Mouse (Mus musculus) embryonic facial prominence, embryonic 15.5 days (tissue): ENCODE measurements around the gene Coq6. TPM values are rescaled to one million over a fixed set of nuclear protein-coding genes. Genes with fewer than 3 reads are reported as not detected.

Experiments
- ATAC-seq: fragments of 200-750 bp; cut with Nextera tagmentation; 2 replicates; pipeline ENCODE4 v1.8.0; 2017; ENCODE audit warnings: low read depth, moderate TSS enrichment; ENCODE audit not compliant: insufficient number of reproducible peaks, low FRiP score, low TSS enrichment
- H3K27ac ChIP-seq: fragments of 300-500 bp; sonication (generic); replicated peaks from 2 replicates; pipeline ENCODE4 v1.5.1; 2015; ENCODE audit warnings: mild to moderate bottlenecking, inconsistent platforms
- H3K27me3 ChIP-seq: fragments of 300-500 bp; sonication (generic); 2 replicates; pipeline ENCODE4 v1.6.1; 2015; ENCODE audit warnings: inconsistent platforms
- H3K36me3 ChIP-seq: fragments of 300-500 bp; sonication (generic); 2 replicates; pipeline ENCODE4 v1.6.1; 2015; ENCODE audit warnings: mild to moderate bottlenecking, inconsistent platforms
- H3K4me1 ChIP-seq: fragments of 300-500 bp; sonication (generic); 2 replicates; pipeline ENCODE4 v1.6.1; 2015; ENCODE audit warnings: inconsistent platforms
- H3K4me2 ChIP-seq: fragments of 300-500 bp; sonication (generic); replicated peaks from 2 replicates; pipeline ENCODE4 v1.6.1; 2015; ENCODE audit warnings: mild to moderate bottlenecking, inconsistent platforms
- H3K4me3 ChIP-seq: fragments of 300-500 bp; sonication (generic); replicated peaks from 2 replicates; pipeline ENCODE4 v1.5.1; 2015; ENCODE audit warnings: mild to moderate bottlenecking, inconsistent platforms
- H3K9ac ChIP-seq: fragments of 300-500 bp; sonication (generic); 2 replicates; pipeline ENCODE4 v1.6.1; 2015; ENCODE audit warnings: inconsistent platforms
- H3K9me3 ChIP-seq: fragments of 300-500 bp; sonication (generic); replicated peaks from 2 replicates; pipeline ENCODE4 v1.6.1; 2016; ENCODE audit warnings: inconsistent platforms
- WGBS: fragments of 180-500 bp; shearing (Covaris S2); methylation state at CpG from one replicate; pipeline ENCODE4 v1.1.7; 2015; 5-methylcytosine and 5-hydroxymethylcytosine counted together
- polyA plus RNA-seq: library from polyadenylated mRNA; unstranded; fragments of >200 nt; fragmentation: Nextera tagmentation; extraction: Ambion mirVana; gene quantifications from 2 replicates; pipeline ENCODE4 v1.2.1, GENCODE M21; 2015

The Coq6 gene
- polyA plus RNA-seq, 1 experiment from 2014 or later = 42.6 TPM

- Histone ChIP-seq H3K4me3 (no peak overlapping the region), H3K36me3 (peaks cover 50% of the 10 kb centered on the region), H3K27ac (no peak overlapping the region), H3K4me2 (no peak overlapping the region), H3K27me3 (no peaks in the 10 kb centered on the region), H3K9ac (no peak overlapping the region), H3K9me3 (no peaks in the 10 kb centered on the region), H3K4me1 (peaks cover 8% of the 10 kb centered on the region)
- ATAC-seq = no peak
- 68% methylated on average over 9 of the region's 9 CpGs for WGBS
These were observed 5.5 kb downstream of the Coq6 start for GRCm38 (mm10) chr12:84366971-84367370.

- 94% methylated on average over 5 of the region's 5 CpGs for WGBS
- ATAC-seq = no peak
- peaks cover 84% of the 10 kb centered on the region for H3K36me3 ChIP-seq
These were observed 10.2 kb downstream of the Coq6 start for GRCm38 (mm10) chr12:84371647-84372046.

GRCm38 (mm10) chr12:84373831-84374481 is 12.5 kb downstream of the Coq6 start:
- no peak for ATAC-seq
- WGBS = 89% methylated on average over 6 of the region's 6 CpGs
- no peak overlapping the region for H3K4me2 ChIP-seq

More at GRCm38 (mm10) chr12:84371647-84372046, 10.2 kb downstream of the Coq6 start:
- Histone ChIP-seq H3K27me3 (no peaks in the 10 kb centered on the region), H3K4me1 (no peaks in the 10 kb centered on the region), H3K9me3 (no peaks in the 10 kb centered on the region), H3K4me3 (no peak overlapping the region), H3K4me2 (no peak overlapping the region), H3K9ac (no peak overlapping the region), H3K27ac (no peak overlapping the region)

GRCm38 (mm10) chr12:84382369-84382768 is 20.9 kb downstream of the Coq6 start:
- no peak for ATAC-seq
- no peaks in the 10 kb centered on the region for H3K4me1 ChIP-seq
- H3K27ac ChIP-seq = no peak overlapping the region
- no peaks in the 10 kb centered on the region for H3K9me3 ChIP-seq
- no peak overlapping the region for H3K4me3 ChIP-seq
- WGBS = 87% methylated on average over 4 of the region's 4 CpGs
- H3K36me3 ChIP-seq = no peaks in the 10 kb centered on the region
- no peaks in the 10 kb centered on the region for H3K27me3 ChIP-seq
- H3K9ac ChIP-seq = no peak overlapping the region
- no peak overlapping the region for H3K4me2 ChIP-seq

More at GRCm38 (mm10) chr12:84373831-84374481, 12.5 kb downstream of the Coq6 start:
- Histone ChIP-seq H3K36me3 (peaks cover 63% of the 10 kb centered on the region), H3K4me1 (no peaks in the 10 kb centered on the region), H3K27ac (no peak overlapping the region), H3K9me3 (no peaks in the 10 kb centered on the region), H3K4me3 (no peak overlapping the region), H3K9ac (no peak overlapping the region), H3K27me3 (no peaks in the 10 kb centered on the region)

GRCm38 (mm10) chr12:84384644-84385081 is 23.2 kb downstream of the Coq6 start:
- Histone ChIP-seq H3K36me3 (no peaks in the 10 kb centered on the region), H3K27me3 (no peaks in the 10 kb centered on the region), H3K9me3 (no peaks in the 10 kb centered on the region), H3K4me2 (no peak overlapping the region), H3K4me3 (no peak overlapping the region), H3K4me1 (no peaks in the 10 kb centered on the region), H3K27ac (no peak overlapping the region), H3K9ac (no peak overlapping the region)
- no peak for ATAC-seq
- WGBS = 81% methylated on average over 5 of the region's 5 CpGs

- H3K9me3 ChIP-seq = no peaks in the 10 kb centered on the region
- no peak for ATAC-seq
- no peak overlapping the region for H3K27ac ChIP-seq
- H3K9ac ChIP-seq = no peak overlapping the region
- H3K4me3 ChIP-seq = no peak overlapping the region
- H3K27me3 ChIP-seq = no peaks in the 10 kb centered on the region
- H3K4me2 ChIP-seq = no peak overlapping the region
- 92% methylated on average over 4 of the region's 4 CpGs for WGBS
- H3K4me1 ChIP-seq = no peaks in the 10 kb centered on the region
- H3K36me3 ChIP-seq = no peaks in the 10 kb centered on the region
These were observed 24.0 kb downstream of the Coq6 start for GRCm38 (mm10) chr12:84385408-84385807.

- no peak overlapping the region for H3K4me3 ChIP-seq
- no peaks in the 10 kb centered on the region for H3K4me1 ChIP-seq
- no peak for ATAC-seq
- H3K9ac ChIP-seq = no peak overlapping the region
- no peak overlapping the region for H3K4me2 ChIP-seq
- no peaks in the 10 kb centered on the region for H3K27me3 ChIP-seq
- no peak overlapping the region for H3K27ac ChIP-seq
- no peaks in the 10 kb centered on the region for H3K9me3 ChIP-seq
- H3K36me3 ChIP-seq = no peaks in the 10 kb centered on the region
- 81% methylated on average over 8 of the region's 8 CpGs for WGBS
These were observed 26.6 kb downstream of the Coq6 start for GRCm38 (mm10) chr12:84388097-84388496.

- no peak for ATAC-seq
- Histone ChIP-seq H3K36me3 (no peaks in the 10 kb centered on the region), H3K4me3 (no peak overlapping the region), H3K27ac (no peak overlapping the region), H3K4me2 (no peak overlapping the region), H3K9me3 (no peaks in the 10 kb centered on the region), H3K9ac (no peak overlapping the region), H3K4me1 (no peaks in the 10 kb centered on the region), H3K27me3 (no peaks in the 10 kb centered on the region)
- 65% methylated on average over 14 of the region's 14 CpGs for WGBS
These were observed 27.4 kb downstream of the Coq6 start for GRCm38 (mm10) chr12:84388774-84389400.

- Histone ChIP-seq H3K9ac (no peak overlapping the region), H3K4me3 (no peak overlapping the region), H3K4me2 (no peak overlapping the region), H3K27me3 (no peaks in the 10 kb centered on the region), H3K9me3 (no peaks in the 10 kb centered on the region), H3K27ac (no peak overlapping the region), H3K4me1 (no peaks in the 10 kb centered on the region), H3K36me3 (no peaks in the 10 kb centered on the region)
- no peak for ATAC-seq
- WGBS = 66% methylated on average over 6 of the region's 6 CpGs
These were observed 28.9 kb downstream of the Coq6 start for GRCm38 (mm10) chr12:84390336-84390735.

- Histone ChIP-seq H3K36me3 (no peaks in the 10 kb centered on the region), H3K27ac (no peak overlapping the region), H3K4me1 (no peaks in the 10 kb centered on the region), H3K4me2 (no peak overlapping the region), H3K4me3 (no peak overlapping the region), H3K9ac (no peak overlapping the region), H3K9me3 (no peaks in the 10 kb centered on the region), H3K27me3 (no peaks in the 10 kb centered on the region)
- 91% methylated on average over 4 of the region's 4 CpGs for WGBS
- ATAC-seq = no peak
These were observed 31.2 kb downstream of the Coq6 start for GRCm38 (mm10) chr12:84392681-84393080.

- Histone ChIP-seq H3K4me2 (no peak overlapping the region), H3K9ac (no peak overlapping the region), H3K36me3 (no peaks in the 10 kb centered on the region), H3K9me3 (no peaks in the 10 kb centered on the region), H3K27me3 (no peaks in the 10 kb centered on the region), H3K4me1 (no peaks in the 10 kb centered on the region), H3K4me3 (no peak overlapping the region), H3K27ac (no peak overlapping the region)
- no peak for ATAC-seq
- 83% methylated on average over 5 of the region's 5 CpGs for WGBS
These were observed 32.4 kb downstream of the Coq6 start for GRCm38 (mm10) chr12:84393847-84394246.
